Mouse (Mus musculus): Measurements from ENCODE around the gene AC134908.4.

The AC134908.4 gene

DNA sequence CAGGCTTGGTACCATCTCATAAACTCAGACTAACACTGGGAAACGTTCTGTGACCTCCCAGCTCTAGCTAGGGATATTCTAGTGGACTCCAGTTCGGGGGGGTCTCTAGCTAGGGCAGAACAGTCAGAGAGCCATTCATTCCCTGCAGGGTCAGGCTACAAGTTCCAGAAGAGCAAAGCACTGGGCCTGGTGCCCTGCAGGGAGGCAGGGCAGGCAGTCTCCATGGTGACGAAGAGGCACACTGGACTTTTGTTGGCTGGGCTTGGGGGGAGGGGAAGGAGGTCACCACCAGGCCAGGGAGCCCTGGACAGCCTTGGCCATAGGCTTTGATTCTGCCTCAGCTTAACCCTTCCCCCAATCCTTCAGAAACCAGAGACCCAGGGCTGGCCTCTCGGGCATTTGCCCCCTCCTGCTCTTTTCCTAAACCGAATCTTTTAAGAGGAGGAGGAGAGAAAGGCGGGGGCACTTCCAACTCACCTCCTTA is at the start of gene AC134908.4:
AC134908.4 (minus strand) TSS at position 51 of the 484 bp plus-strand sequence.
- DNase-seq (ENCODE audit: low read depth, low spot score) = peak; percentile 58

DNA sequence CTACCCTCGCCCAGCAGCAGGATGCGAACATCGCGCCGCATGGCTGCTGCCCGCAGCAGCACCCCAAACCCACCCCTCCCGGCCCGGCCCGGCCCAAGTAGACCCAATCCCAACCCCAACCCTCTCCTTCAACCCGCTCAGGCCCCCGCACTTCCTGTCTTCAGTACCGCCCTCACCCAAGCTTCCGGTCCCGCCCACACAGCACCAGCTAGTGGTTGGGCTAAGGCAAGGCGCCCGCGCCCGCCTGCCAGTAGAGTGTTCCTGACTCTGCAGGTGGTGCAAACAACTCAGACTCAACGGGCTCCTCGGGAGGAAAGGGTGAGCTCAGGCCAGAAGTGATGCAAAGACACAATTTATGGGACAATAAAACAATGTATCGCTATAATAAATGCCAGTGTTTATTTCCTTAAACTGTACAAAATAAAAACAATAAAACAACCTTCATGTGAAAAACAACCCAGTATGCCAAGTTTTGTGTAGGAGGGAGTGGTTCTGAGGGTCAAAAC is 49.0 kb upstream of the AC134908.4 start, which contains the start of gene Rhot2:
Rhot2 (minus strand) TSS at position 456 of the 506 bp plus-strand sequence.
- peak; percentile 84 for DNase-seq (ENCODE audit: low read depth, low spot score)

DNA sequence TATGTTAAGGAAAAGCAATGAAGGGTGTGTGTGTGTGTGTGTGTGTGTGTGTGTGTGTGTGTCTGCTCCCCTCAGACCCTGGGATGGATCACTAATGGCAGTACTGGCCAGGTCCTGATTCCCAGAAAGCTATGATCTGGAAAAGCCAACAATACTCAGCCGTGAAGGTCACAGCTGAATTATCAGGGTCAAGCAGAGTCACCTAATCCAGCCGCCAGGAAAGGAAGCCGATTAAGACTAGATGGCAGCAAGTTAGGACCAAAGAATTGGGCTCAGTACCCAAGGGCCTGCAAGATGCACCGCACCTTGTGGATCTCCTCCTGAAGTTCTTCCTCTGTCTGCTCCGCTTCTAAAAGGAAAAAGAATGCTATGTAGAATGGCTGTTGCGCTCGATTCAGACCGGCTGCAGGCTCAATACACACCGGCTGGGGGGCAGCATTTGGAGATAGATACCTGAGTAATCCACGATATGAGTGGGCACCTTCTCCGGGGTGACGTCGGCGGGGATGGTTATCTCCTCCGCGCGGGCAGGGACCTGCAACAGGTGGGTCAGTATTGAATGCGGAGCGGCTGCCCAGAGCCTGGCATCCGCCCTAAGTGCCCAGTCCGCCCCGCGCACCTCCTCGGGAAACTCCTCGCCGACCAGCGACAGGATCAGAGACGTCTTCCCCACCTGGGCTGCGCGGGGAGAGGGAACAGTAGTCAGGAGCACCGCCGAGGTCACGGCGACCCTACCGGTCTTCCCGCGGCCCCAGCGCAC is 48.4 kb upstream of the AC134908.4 start:
- no peak for DNase-seq (ENCODE audit: low read depth, low spot score)

DNA sequence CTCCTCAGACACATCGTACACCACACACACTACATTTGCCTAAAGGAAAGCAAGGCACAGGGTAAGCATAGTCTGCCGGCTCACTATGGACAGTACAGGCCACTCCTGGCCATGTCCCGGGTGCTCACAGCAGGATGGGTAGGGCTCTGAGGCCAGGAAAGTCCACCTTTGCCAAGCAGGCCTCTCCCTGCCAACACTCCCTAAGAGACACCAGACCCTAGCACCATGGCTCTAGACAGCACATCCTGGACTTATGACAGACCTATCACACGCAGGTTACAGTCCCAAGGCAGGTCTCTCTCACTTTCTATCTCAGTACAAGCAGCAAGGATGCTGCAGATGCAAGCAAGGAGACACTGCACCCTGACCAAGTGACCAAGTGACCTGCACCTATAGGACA is 47.7 kb upstream of the AC134908.4 start:
- no peak for DNase-seq (ENCODE audit: low read depth, low spot score)

- DNase-seq (ENCODE audit: low read depth, low spot score) = no peak
Observed at GRCm38 (mm10) chr17:25842509-25842908, 47.0 kb upstream of the AC134908.4 start.

- no peak for DNase-seq (ENCODE audit: low read depth, low spot score)
Observed at GRCm38 (mm10) chr17:25841117-25841880, 45.8 kb upstream of the AC134908.4 start, which contains the start of gene Gm20683. TSS of gene Gm20683 (minus strand) at chr17:25841763.

- DNase-seq (ENCODE audit: low read depth, low spot score) = no peak
Observed at GRCm38 (mm10) chr17:25840519-25840918, 45.1 kb upstream of the AC134908.4 start.

GRCm38 (mm10) chr17:25839455-25840235 is 44.2 kb upstream of the AC134908.4 start:
- DNase-seq (ENCODE audit: low read depth, low spot score) = no peak

GRCm38 (mm10) chr17:25838904-25839303 is 43.4 kb upstream of the AC134908.4 start:
- no peak for DNase-seq (ENCODE audit: low read depth, low spot score)

DNA sequence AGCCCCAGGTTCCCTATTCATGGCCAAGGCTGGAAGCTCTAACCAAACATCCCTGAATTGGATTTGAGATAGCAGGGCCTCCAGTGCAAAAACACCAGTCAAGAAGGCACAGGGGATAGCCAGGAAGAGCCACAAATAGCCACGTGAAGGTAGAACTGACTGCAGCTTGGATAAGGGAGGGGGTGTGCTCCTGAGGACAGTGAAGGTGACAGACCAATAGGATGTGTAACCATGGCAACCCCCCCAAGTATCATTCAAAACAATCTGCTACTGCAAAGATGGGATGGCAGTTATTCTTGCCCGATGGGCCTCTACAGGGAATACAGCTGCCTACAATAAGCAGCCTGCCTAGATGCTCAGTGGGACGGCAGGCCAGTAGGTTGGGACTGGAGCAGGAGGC is 42.1 kb upstream of the AC134908.4 start:
- DNase-seq (ENCODE audit: low read depth, low spot score) = no peak

GRCm38 (mm10) chr17:25837076-25837410 is 41.6 kb upstream of the AC134908.4 start, which contains the start of gene Rhbdl1:
TSS of gene Rhbdl1 (minus strand) at chr17:25837295.
- DNase-seq (ENCODE audit: low read depth, low spot score) = no peak

DNA sequence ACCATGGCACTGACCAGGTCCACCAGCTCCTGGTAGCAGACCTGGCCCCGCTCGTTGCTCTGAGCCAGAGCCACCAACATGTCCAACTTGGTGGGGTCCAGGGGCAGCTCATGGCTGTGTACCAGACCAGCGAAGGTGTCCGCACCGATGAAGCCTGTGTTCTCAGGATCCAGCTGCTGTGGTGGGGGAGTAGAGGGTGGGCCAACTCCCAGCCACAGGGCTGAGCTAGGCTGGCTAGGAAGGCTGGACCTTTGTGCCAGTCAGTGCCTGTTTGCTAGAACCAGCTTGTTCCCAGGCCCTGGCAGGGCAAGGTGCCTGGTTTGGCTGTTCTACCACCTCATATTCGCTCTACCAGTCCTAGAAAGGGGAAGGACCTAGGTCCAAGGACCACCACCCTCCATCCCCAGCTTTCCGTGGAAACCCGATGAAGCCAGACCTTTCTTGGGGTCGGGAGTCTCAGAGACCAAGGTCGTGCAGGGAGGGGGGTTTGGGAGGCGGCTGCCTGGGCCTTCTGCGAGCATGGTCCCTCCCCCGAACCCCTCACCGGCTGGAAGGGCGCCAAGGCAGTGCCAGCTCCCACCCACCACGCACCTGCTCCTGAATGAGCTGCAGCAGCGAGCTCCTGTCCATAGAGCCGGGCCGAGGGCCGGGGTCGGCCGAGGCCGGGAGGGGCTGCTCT is 41.1 kb upstream of the AC134908.4 start:
- DNase-seq (ENCODE audit: low read depth, low spot score) = no peak

DNA sequence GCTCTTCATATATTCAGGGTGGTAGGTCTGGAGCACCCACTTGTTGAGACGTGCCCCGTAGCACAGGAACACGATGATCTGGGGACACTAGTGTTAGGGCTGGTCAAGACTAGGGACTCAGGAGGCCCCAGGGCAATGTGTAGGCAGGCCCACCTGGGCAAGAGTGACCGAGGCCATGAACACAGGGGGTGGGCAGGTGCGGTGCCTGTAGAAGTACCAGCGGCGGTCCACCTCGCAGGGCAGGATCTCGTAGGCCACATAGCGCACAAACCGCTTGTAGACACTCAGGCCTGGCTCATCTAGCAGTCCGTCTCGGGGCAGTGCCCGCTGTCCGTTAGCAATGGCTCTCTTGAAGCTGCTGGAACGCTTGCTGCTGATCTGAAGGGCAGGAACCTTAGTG is 40.4 kb upstream of the AC134908.4 start:
- DNase-seq (ENCODE audit: low read depth, low spot score) = no peak

DNA sequence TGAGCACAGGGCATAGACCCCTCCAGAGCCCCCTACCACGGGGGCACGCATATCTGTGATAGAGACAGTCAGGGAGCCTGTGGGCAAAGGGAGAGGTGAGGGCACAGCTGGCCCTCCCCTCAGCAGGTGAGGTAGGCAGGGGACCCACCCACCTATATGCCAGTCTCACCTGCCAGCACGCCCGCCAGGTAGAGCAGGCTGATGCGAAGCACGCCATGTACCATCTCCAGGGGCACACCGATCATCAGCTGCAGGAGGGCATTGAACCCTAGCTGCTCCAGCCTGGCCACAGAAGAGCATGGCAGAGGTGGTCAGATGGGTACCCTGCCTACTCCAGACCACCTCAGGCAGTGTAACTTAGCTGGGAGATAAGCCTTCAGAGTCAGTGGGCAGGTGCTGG is 39.8 kb upstream of the AC134908.4 start:
- DNase-seq (ENCODE audit: low read depth, low spot score) = no peak

DNA sequence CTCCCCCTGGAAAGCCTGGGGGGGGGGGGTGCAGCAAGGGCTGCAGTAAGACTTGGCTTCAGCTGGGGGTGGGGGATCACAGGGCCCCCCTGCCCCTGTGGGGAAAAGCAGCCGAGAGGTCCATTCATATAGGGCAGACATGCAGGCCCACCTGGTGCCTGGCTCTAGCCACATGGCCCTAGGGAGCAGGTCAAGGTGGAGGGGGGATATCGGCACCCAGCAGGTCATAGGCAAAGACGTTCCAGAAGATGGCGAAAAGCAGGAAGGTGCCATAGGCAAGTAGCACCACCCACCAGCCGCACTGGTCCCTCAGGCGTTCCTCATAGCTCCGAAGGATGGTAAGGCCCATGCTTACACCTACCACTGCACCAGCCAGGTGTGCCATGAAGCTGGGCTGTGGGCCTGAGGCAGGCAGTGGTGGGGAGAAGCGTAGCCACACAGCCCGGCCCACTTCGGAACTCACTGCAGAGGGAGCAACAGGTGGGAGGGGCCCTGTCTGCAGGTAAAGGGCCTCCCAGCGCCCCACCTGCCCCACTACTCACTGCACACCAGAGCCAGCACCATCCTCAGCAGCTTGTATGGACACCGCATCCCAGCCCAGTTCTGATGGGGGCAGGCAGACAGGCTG is 39.2 kb upstream of the AC134908.4 start:
- no peak for DNase-seq (ENCODE audit: low read depth, low spot score)

DNA sequence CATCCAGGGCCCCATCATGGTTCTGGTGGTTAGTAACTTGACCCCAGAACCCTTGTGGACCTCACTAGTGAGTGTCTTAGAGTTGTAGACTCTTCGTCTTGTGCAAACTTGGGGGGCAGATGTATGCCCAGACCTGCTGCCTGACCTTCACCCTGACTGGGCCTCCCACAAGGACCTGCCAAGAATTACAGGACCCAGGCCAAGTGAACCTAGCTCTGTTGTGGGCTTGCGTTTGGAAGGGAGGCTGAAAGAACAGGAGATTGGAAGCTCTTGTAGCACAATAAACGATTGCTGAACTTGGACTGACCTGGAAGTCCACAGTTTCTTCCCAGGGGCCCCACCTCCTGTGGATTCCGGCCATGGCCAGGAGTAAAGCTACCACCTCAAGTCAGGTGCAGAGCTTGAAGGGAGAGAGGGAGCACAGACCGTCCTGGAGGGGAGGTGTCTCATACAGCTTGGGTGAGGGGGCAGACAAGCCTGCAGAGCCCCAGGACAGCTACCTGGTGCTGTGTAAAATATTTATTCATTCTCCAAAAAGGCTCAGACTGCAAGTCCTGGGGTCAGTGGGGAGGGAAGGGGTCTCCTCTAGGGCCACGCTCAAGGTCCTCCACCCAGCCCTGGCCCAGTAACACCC is 38.6 kb upstream of the AC134908.4 start:
- no peak for DNase-seq (ENCODE audit: low read depth, low spot score)

DNA sequence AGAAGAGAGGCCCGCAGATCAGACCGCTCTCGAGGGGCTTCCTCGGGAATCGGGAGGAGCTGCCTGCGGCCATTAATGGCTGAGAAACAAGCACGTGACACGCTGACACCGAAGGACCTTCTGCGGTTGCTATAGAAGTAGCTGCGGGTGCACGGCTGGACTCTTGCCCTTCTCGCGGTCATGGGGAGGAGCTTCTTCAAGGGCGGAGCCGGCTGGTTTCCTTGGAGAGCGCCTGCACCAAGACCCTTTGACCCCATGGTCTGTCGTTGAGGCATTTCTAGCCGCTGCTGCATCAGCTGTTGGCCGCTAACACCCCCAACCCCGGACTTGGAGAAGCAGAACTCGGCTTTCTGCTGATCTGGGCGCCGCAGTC is 37.8 kb upstream of the AC134908.4 start, which contains the start of gene Stub1:
Stub1 (minus strand) TSS at position 114 of the 373 bp plus-strand sequence.
- peak; percentile 82 for DNase-seq (ENCODE audit: low read depth, low spot score)

GRCm38 (mm10) chr17:25832436-25833290 is 37.2 kb upstream of the AC134908.4 start:
- peak; percentile 99 for DNase-seq (ENCODE audit: low read depth, low spot score)

Data from embryo, embryonic 11.5 days (tissue).